Mouse (Mus musculus): ENCODE results near the gene Brd2.

- no peak for TF ChIP-seq CTCF (conservative IDR thresholded peaks at IDR 0.05; ENCODE audit: insufficient read depth, insufficient read length, low read depth, low read length)
- no peak for TF ChIP-seq POLR2A (IDR thresholded peaks at IDR 0.05; ENCODE audit: low read depth, low read length)
These were observed 30.5 kb upstream of the Brd2 start, which contains the start of gene H2-DMb1 for GRCm38 (mm10) chr17:34152923-34153322.

Measured in kidney, adult 2 months (tissue).